Mouse (Mus musculus) MEL (cell line): ENCODE data around the gene Ostm1. TPM values are rescaled to one million over a fixed set of nuclear protein-coding genes. Genes with fewer than 3 reads are reported as not detected.

Experiments used
- DNase-seq: peaks from one replicate; pipeline ENCODE4 v3.0.0; 2011; ENCODE audit warnings: low read depth, low spot score
- H3K27ac ChIP-seq: 2 replicates; pipeline ENCODE4 v1.5.1; 2012; ENCODE audit warnings: low read depth, mild to moderate bottlenecking, control low read depth, low read length, moderate library complexity; ENCODE audit not compliant: control insufficient read depth
- H3K27me3 ChIP-seq, 2 experiments: fragments of 150-350 bp in 1 of 2; sonication (generic) in 1 of 2; 2 replicates each; pipeline ENCODE4 v1.6.1; 2012; ENCODE audit warnings: low read length in 2 of 2, mild to moderate bottlenecking in 2 of 2, improper control_type of control experiment in 1 of 2, moderate library complexity in 1 of 2; ENCODE audit not compliant: insufficient read depth in 2 of 2, control insufficient read depth in 1 of 2
- H3K36me3 ChIP-seq, 2 experiments: 2 replicates each; pipeline ENCODE4 v1.6.1; 2012 to 2014; ENCODE audit warnings: low read length in 2 of 2, improper control_type of control experiment in 1 of 2, inconsistent platforms in 1 of 2, mild to moderate bottlenecking in 1 of 2; ENCODE audit not compliant: insufficient read depth in 2 of 2, control insufficient read depth in 1 of 2
- H3K4me1 ChIP-seq, 2 experiments: fragments of 150-350 bp in 1 of 2; sonication (generic) in 1 of 2; 2 replicates each; pipeline ENCODE4 v1.6.1; 2012; ENCODE audit warnings: low read length in 2 of 2, improper control_type of control experiment in 1 of 2, mild to moderate bottlenecking in 1 of 2; ENCODE audit not compliant: insufficient read depth in 2 of 2, control insufficient read depth in 1 of 2
- H3K4me3 ChIP-seq, 2 experiments: fragments of 150-350 bp in 1 of 2; sonication (generic) in 1 of 2; 2 replicates each; pipeline ENCODE4 v1.5.1; 2012; ENCODE audit warnings: low read depth in 2 of 2, low read length in 2 of 2, mild to moderate bottlenecking in 2 of 2, moderate library complexity in 2 of 2, control low read depth in 1 of 2, improper control_type of control experiment in 1 of 2; ENCODE audit not compliant: control insufficient read depth in 1 of 2, insufficient read depth in 1 of 2
- H3K79me2 ChIP-seq: 2 replicates; pipeline ENCODE4 v1.6.1; 2012; ENCODE audit warnings: mild to moderate bottlenecking, low read length, moderate library complexity; ENCODE audit not compliant: control insufficient read depth, poor library complexity, insufficient read depth
- H3K9ac ChIP-seq: 2 replicates; pipeline ENCODE4 v1.6.1; 2012; ENCODE audit warnings: low read depth, mild to moderate bottlenecking, control low read depth, low read length, moderate library complexity; ENCODE audit not compliant: control insufficient read depth, poor library complexity, severe bottlenecking
- H3K9me3 ChIP-seq: fragments of 150-350 bp; sonication (generic); replicated peaks from 2 replicates; pipeline ENCODE4 v1.6.1; 2012; ENCODE audit warnings: mild to moderate bottlenecking, low read length, improper control_type of control experiment, moderate library complexity; ENCODE audit not compliant: insufficient read depth
- BHLHE40 ChIP-seq: IDR thresholded peaks from 2 replicates; pipeline ENCODE4 v1.6.1; 2012; ENCODE audit warnings: low read depth, mild to moderate bottlenecking, inconsistent platforms, low read length, improper control_type of control experiment, borderline replicate concordance
- CHD2 ChIP-seq: IDR thresholded peaks from 2 replicates; pipeline ENCODE4 v1.6.1; 2011; ENCODE audit warnings: low read length, improper control_type of control experiment
- CTCF ChIP-seq, 3 experiments: IDR thresholded peaks in 2 of 3; conservative IDR thresholded peaks in 1 of 3; 2 replicates each; pipeline ENCODE4 v1.5.1; 2011 to 2012; ENCODE audit warnings: low read length in 3 of 3, low read depth in 2 of 3, mild to moderate bottlenecking in 2 of 3, improper control_type of control experiment in 1 of 3, inconsistent platforms in 1 of 3, mixed read lengths in 1 of 3, moderate library complexity in 1 of 3; ENCODE audit not compliant: control insufficient read depth in 1 of 3, insufficient read depth in 1 of 3, poor library complexity in 1 of 3, severe bottlenecking in 1 of 3
- E2F4 ChIP-seq: IDR thresholded peaks from 2 replicates; pipeline ENCODE4 v1.6.1; 2011; ENCODE audit warnings: low read depth, low read length, improper control_type of control experiment, borderline replicate concordance
- ELF1 ChIP-seq: IDR thresholded peaks from 2 replicates; pipeline ENCODE4 v1.6.1; 2014; ENCODE audit warnings: low read depth, mild to moderate bottlenecking, inconsistent platforms, low read length, improper control_type of control experiment, moderate library complexity
- EP300 ChIP-seq, 2 experiments: IDR thresholded peaks; 2 replicates each; pipeline ENCODE4 v1.6.1; 2011; ENCODE audit warnings: improper control_type of control experiment in 2 of 2, low read length in 2 of 2, low read depth in 1 of 2, mild to moderate bottlenecking in 1 of 2
- GABPA ChIP-seq: IDR thresholded peaks from 2 replicates; pipeline ENCODE4 v1.6.1; 2012; ENCODE audit warnings: low read depth, mild to moderate bottlenecking, inconsistent platforms, low read length, improper control_type of control experiment, moderate library complexity
- GATA1 ChIP-seq: IDR thresholded peaks from 2 replicates; pipeline ENCODE4 v1.6.1; 2011; ENCODE audit warnings: low read depth, low read length, improper control_type of control experiment
- MAZ ChIP-seq: IDR thresholded peaks from 2 replicates; pipeline ENCODE4 v1.6.1; 2012; ENCODE audit warnings: low read depth, mild to moderate bottlenecking, inconsistent platforms, low read length, improper control_type of control experiment
- MYB ChIP-seq: IDR thresholded peaks from 2 replicates; pipeline ENCODE4 v1.6.1; 2011; ENCODE audit warnings: mild to moderate bottlenecking, low read depth, low read length, improper control_type of control experiment
- NELFE ChIP-seq: IDR thresholded peaks from 2 replicates; pipeline ENCODE4 v1.6.1; 2011; ENCODE audit warnings: low read depth, low read length, improper control_type of control experiment
- POLR2A ChIP-seq, 2 experiments: IDR thresholded peaks; 2 replicates each; pipeline ENCODE4 v1.6.1; 2011 to 2012; ENCODE audit warnings: low read length in 2 of 2, mild to moderate bottlenecking in 2 of 2, control low read depth in 1 of 2, improper control_type of control experiment in 1 of 2, low read depth in 1 of 2, moderate library complexity in 1 of 2; ENCODE audit not compliant: control insufficient read depth in 1 of 2, insufficient read depth in 1 of 2, poor library complexity in 1 of 2
- POLR2AphosphoS2 ChIP-seq: IDR thresholded peaks from 2 replicates; pipeline ENCODE4 v1.6.1; 2011; ENCODE audit warnings: low read length, improper control_type of control experiment
- RCOR1 ChIP-seq: IDR thresholded peaks from 2 replicates; pipeline ENCODE4 v1.6.1; 2012; ENCODE audit warnings: low read depth, mild to moderate bottlenecking, inconsistent platforms, low read length, improper control_type of control experiment
- SMC3 ChIP-seq: IDR thresholded peaks from 2 replicates; pipeline ENCODE4 v1.6.1; 2011; ENCODE audit warnings: low read depth, low read length, improper control_type of control experiment
- TCF12 ChIP-seq: IDR thresholded peaks from 2 replicates; pipeline ENCODE4 v1.6.1; 2014; ENCODE audit warnings: low read depth, mild to moderate bottlenecking, inconsistent platforms, low read length, improper control_type of control experiment, moderate library complexity
- UBTF ChIP-seq: IDR thresholded peaks from 2 replicates; pipeline ENCODE4 v1.6.1; 2012; ENCODE audit warnings: low read depth, mild to moderate bottlenecking, inconsistent platforms, low read length, improper control_type of control experiment, moderate library complexity, borderline replicate concordance; ENCODE audit not compliant: insufficient read depth
- USF1 ChIP-seq: IDR thresholded peaks from 2 replicates; pipeline ENCODE4 v1.6.1; 2014; ENCODE audit warnings: low read depth, mild to moderate bottlenecking, inconsistent platforms, low read length, improper control_type of control experiment, moderate library complexity
- ZKSCAN1 ChIP-seq: IDR thresholded peaks from 2 replicates; pipeline ENCODE4 v1.6.1; 2012; ENCODE audit warnings: low read depth, mild to moderate bottlenecking, inconsistent platforms, low read length, improper control_type of control experiment, moderate library complexity
- ZMIZ1 ChIP-seq: IDR thresholded peaks from 2 replicates; pipeline ENCODE4 v1.6.1; 2012; ENCODE audit warnings: low read depth, mild to moderate bottlenecking, inconsistent platforms, low read length, improper control_type of control experiment, moderate library complexity
- polyA plus RNA-seq, 2 experiments: library from polyadenylated mRNA; stranded (reverse) in 1 of 2; unstranded in 1 of 2; fragments of >175 nt in 1 of 2; fragments of >200 nt in 1 of 2; gene quantifications; 2 replicates each; pipeline versions ENCODE4 v1.2.1 to v1.2.4; 2012; ENCODE audit warnings: low replicate concordance in 2 of 2, low read depth in 1 of 2; ENCODE audit not compliant: insufficient read length in 2 of 2, insufficient read depth in 1 of 2, missing spikeins in 1 of 2
- total RNA-seq: library from RNA; depleted of rRNA; stranded (reverse); fragments of 300-350 nt; gene quantifications from 2 replicates; pipeline ENCODE4 v1.2.3, GENCODE M21; 2012

The Ostm1 gene
- total and polyA plus RNA-seq, 3 experiments: 13.9 to 17.5 TPM; not detected in 1

- H3K4me3 ChIP-seq: no peak overlapping the region
- H3K27ac ChIP-seq: no peak overlapping the region
- peaks cover 0 to 2% of the 10 kb centered on the region in 2 experiments; a peak in 1 of 4 replicates for H3K27me3 ChIP-seq
- H3K79me2 ChIP-seq: no peaks in the 10 kb centered on the region
- no peaks in the 10 kb centered on the region for H3K9me3 ChIP-seq
- H3K9ac ChIP-seq: no peak overlapping the region
- peak; percentile 12 for DNase-seq
- no peaks in the 10 kb centered on the region for H3K4me1 ChIP-seq
- TF ChIP-seq TCF12: no peak
- no peak for TF ChIP-seq BHLHE40
- TF ChIP-seq RCOR1: no peak
- TF ChIP-seq GABPA: no peak
- no peak for TF ChIP-seq EP300 (IDR thresholded peaks at IDR 0.05; ENCODE audit: low read depth in 1 of 2, low read length in 2 of 2)
- no peak for TF ChIP-seq CHD2
- TF ChIP-seq CTCF (IDR thresholded peaks at IDR 0.05 in 2 of 3, conservative IDR thresholded peaks at IDR 0.05 in 1 of 3; ENCODE audit: control insufficient read depth in 1 of 3, insufficient read depth in 1 of 3, low read depth in 2 of 3, low read length in 3 of 3, poor library complexity in 1 of 3, severe bottlenecking in 1 of 3): no peak
- no peak for TF ChIP-seq POLR2A (IDR thresholded peaks at IDR 0.05; ENCODE audit: control insufficient read depth in 1 of 2, insufficient read depth in 1 of 2, low read depth in 1 of 2, low read length in 2 of 2, poor library complexity in 1 of 2)
- no peak for TF ChIP-seq E2F4
- no peak for TF ChIP-seq ZMIZ1
- TF ChIP-seq MAZ: no peak
- no peak for TF ChIP-seq ELF1
- TF ChIP-seq POLR2AphosphoS2: no peak
- TF ChIP-seq MYB: no peak
- no peak for TF ChIP-seq SMC3
- TF ChIP-seq USF1: no peak
- no peak for TF ChIP-seq ZKSCAN1
- H3K36me3 ChIP-seq: no peaks in the 10 kb centered on the region
These were observed 9.0 kb upstream of the Ostm1 start for GRCm38 (mm10) chr10:42574639-42575038.

- Histone ChIP-seq H3K27me3 (no peaks in the 10 kb centered on the region; a peak in 1 of 4 replicates), H3K27ac (no peak overlapping the region), H3K4me3 (no peak overlapping the region), H3K9ac (no peak overlapping the region), H3K36me3 (no peaks in the 10 kb centered on the region), H3K4me1 (no peaks in the 10 kb centered on the region), H3K79me2 (no peaks in the 10 kb centered on the region), H3K9me3 (no peaks in the 10 kb centered on the region)
- no peak for DNase-seq
- TF ChIP-seq USF1 (no peak), NELFE (no peak), GATA1 (no peak), UBTF (no peak), GABPA (no peak), ELF1 (no peak)
These were observed 5.9 kb upstream of the Ostm1 start for GRCm38 (mm10) chr10:42577525-42578280.
